Mouse (Mus musculus): ENCODE results near the gene Myo16. TPM values are rescaled to one million over a fixed set of nuclear protein-coding genes. Genes with fewer than 3 reads are reported as not detected.

Myo16 gene
- polyA plus RNA-seq, 1 experiment from 2014 or later: 0.11 TPM

DNA sequence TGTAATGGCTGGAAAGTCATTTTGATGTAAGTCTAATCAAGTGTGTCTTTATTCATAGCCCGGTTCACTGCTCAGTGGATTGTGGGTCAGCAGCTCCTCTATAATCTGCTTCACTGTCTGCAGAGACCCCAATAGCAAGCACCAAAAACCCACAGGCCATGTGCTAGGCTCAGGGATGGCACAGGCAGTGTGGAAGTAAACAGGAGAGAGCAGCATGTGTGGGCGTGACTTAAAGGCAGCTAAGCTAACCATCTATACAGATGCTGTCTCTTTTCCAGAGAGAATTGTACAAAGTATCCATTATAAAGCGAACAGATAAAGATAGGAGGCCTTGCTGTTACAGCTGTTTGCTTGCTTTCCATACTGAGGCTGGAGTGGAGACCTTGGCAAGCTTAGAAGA lies 358.4 kb downstream of the Myo16 start:
- ATAC-seq: no peak

DNA sequence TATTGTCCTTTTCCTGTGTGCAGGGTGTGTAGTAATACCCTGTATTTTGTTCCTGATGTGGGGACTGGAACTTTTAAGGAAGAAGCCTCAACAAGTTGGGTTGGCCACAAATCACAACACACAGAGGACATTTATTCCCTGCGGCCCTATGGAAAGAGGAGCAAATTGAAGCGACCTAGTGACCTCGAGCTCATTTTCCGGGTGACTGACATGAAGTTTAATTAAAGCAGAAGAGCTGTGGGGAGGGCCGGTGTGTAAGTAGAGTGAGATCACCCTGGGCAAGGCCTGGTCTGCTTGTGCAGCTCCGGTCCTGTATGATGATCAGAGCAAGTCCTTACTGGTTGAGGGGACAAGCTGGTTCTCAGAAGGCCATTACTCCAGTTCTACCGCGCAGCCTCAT lies 363.7 kb downstream of the Myo16 start:
- WGBS: 78% methylated on average over 8 of the region's 8 CpGs
- Histone ChIP-seq H3K9me3 (ENCODE audit: control insufficient read depth, low read length) (no peaks in the 10 kb centered on the region), H3K27ac (ENCODE audit: low read length) (no peak overlapping the region), H3K36me3 (ENCODE audit: control insufficient read depth, insufficient read depth, low read length) (no peaks in the 10 kb centered on the region), H3K27me3 (replicated peaks; ENCODE audit: control insufficient read depth, insufficient read depth, low read length) (no peaks in the 10 kb centered on the region), H3K4me2 (ENCODE audit: low read depth, low read length) (no peak overlapping the region), H3K4me3 (ENCODE audit: low read length) (no peak overlapping the region), H3K9ac (ENCODE audit: low read depth, low read length) (no peak overlapping the region), H3K4me1 (ENCODE audit: control insufficient read depth, insufficient read depth, low read length) (no peaks in the 10 kb centered on the region)
- no peak for ATAC-seq

More for the DNA sequence above, 358.4 kb downstream of the Myo16 start:
- Histone ChIP-seq H3K4me2 (ENCODE audit: low read depth, low read length) (no peak overlapping the region), H3K9ac (ENCODE audit: low read depth, low read length) (no peak overlapping the region), H3K27me3 (replicated peaks; ENCODE audit: control insufficient read depth, insufficient read depth, low read length) (no peaks in the 10 kb centered on the region), H3K36me3 (ENCODE audit: control insufficient read depth, insufficient read depth, low read length) (no peaks in the 10 kb centered on the region), H3K4me3 (ENCODE audit: low read length) (no peak overlapping the region), H3K9me3 (ENCODE audit: control insufficient read depth, low read length) (no peaks in the 10 kb centered on the region), H3K4me1 (ENCODE audit: control insufficient read depth, insufficient read depth, low read length) (no peaks in the 10 kb centered on the region), H3K27ac (ENCODE audit: low read length) (no peak overlapping the region)
- WGBS: 75% methylated on average over 3 of the region's 3 CpGs

DNA sequence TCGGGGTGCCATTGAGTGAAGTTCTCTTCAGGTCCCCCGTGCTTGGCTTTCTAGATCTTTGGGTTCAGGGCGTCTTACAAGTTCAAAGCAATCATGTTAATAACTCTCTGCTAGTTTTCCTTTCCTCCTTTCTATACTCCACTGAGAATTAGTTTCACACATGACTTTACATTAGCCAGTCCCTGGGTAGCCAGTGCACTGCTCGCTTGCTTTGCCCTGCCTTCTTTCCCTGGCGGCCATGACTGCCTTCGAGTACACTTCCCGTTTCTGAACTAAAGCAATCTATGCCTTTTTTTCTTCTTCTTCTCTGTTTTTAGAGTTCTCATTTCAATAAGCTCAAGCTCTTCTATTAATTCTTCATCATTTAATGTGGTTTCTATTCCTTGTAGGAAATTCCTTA lies 365.6 kb downstream of the Myo16 start:
- no peaks in the 10 kb centered on the region for H3K9me3 ChIP-seq (ENCODE audit: control insufficient read depth, low read length)
- H3K4me1 ChIP-seq (ENCODE audit: control insufficient read depth, insufficient read depth, low read length): no peaks in the 10 kb centered on the region
- no peak overlapping the region for H3K27ac ChIP-seq (ENCODE audit: low read length)
- H3K9ac ChIP-seq (ENCODE audit: low read depth, low read length): no peak overlapping the region
- 75% methylated on average over 7 of the region's 7 CpGs for WGBS
- no peak overlapping the region for H3K4me2 ChIP-seq (ENCODE audit: low read depth, low read length)
- no peak for ATAC-seq
- H3K27me3 ChIP-seq (replicated peaks; ENCODE audit: control insufficient read depth, insufficient read depth, low read length): no peaks in the 10 kb centered on the region
- H3K4me3 ChIP-seq (ENCODE audit: low read length): no peak overlapping the region
- H3K36me3 ChIP-seq (ENCODE audit: control insufficient read depth, insufficient read depth, low read length): no peaks in the 10 kb centered on the region

DNA sequence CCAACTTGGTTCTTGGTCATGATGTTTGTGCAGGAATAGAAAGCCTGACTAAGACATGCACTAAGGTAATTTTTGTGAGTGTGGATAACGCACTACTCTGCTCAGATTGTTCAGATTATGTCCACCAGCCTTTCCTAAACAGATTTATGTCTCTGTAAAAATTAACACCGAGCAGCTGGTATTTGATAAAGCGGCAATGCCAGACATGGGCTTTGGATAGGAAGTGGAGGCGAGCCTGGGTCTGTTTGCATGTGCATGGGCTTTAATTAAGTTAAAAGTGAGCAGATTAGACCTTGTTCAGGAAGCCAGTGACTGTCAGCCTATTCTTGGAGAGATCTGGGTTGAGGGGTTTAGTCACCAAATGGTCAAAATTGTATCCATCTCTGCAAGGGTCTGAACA lies 367.8 kb downstream of the Myo16 start:
- 70% methylated on average over 4 of the region's 4 CpGs for WGBS

DNA sequence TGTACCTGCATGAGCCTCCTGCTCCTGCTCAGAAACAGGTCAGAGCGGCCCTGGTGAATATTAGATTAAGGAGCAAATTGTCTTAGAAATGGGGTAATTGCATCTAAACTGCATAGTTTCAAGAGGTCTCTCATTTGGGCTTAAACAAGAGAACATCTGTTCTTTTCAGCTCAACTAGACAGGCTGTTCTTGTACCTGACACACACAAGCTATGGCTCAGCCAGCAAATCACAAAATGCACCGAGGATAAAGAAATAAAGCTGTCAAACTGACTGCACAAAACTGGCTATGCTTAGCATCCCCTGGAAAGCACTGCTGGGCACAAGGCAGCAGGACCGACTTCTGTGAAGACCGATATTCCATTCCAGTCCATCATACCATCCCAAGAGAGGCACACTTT lies 372.0 kb downstream of the Myo16 start:
- no peaks in the 10 kb centered on the region for H3K4me1 ChIP-seq (ENCODE audit: control insufficient read depth, insufficient read depth, low read length)
- no peaks in the 10 kb centered on the region for H3K9me3 ChIP-seq (ENCODE audit: control insufficient read depth, low read length)
- no peaks in the 10 kb centered on the region for H3K27me3 ChIP-seq (replicated peaks; ENCODE audit: control insufficient read depth, insufficient read depth, low read length)
- H3K4me2 ChIP-seq (ENCODE audit: low read depth, low read length): no peak overlapping the region
- H3K27ac ChIP-seq (ENCODE audit: low read length): no peak overlapping the region
- H3K4me3 ChIP-seq (ENCODE audit: low read length): no peak overlapping the region
- no peak overlapping the region for H3K9ac ChIP-seq (ENCODE audit: low read depth, low read length)
- 64% methylated on average over 4 of the region's 4 CpGs for WGBS
- no peaks in the 10 kb centered on the region for H3K36me3 ChIP-seq (ENCODE audit: control insufficient read depth, insufficient read depth, low read length)
- ATAC-seq: no peak

More for the DNA sequence above, 367.8 kb downstream of the Myo16 start:
- no peak overlapping the region for H3K4me2 ChIP-seq (ENCODE audit: low read depth, low read length)
- no peaks in the 10 kb centered on the region for H3K27me3 ChIP-seq (replicated peaks; ENCODE audit: control insufficient read depth, insufficient read depth, low read length)
- H3K36me3 ChIP-seq (ENCODE audit: control insufficient read depth, insufficient read depth, low read length): no peaks in the 10 kb centered on the region
- no peaks in the 10 kb centered on the region for H3K4me1 ChIP-seq (ENCODE audit: control insufficient read depth, insufficient read depth, low read length)
- H3K9me3 ChIP-seq (ENCODE audit: control insufficient read depth, low read length): no peaks in the 10 kb centered on the region
- H3K27ac ChIP-seq (ENCODE audit: low read length): no peak overlapping the region
- no peak for ATAC-seq
- H3K4me3 ChIP-seq (ENCODE audit: low read length): no peak overlapping the region
- no peak overlapping the region for H3K9ac ChIP-seq (ENCODE audit: low read depth, low read length)

DNA sequence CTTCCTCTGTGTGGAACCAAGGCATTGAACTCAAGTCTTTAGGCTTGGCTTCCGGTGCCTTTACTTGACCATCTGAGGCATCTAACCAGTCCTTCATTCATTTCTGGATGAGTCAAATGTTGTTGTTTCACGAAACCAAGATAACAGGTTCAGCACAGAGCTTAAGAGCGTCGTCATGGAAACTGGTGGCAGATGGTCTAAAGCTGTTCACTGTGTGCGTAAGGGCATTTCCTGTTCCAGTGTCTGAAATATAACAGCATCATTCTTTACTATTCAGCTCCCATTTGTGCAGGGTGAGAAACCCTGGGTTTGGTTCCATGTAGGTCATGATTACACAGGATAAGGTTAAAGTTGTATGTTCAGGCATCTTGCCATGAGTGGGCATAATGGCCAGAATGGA lies 372.9 kb downstream of the Myo16 start:
- 65% methylated on average over 5 of the region's 5 CpGs for WGBS
- H3K9me3 ChIP-seq (ENCODE audit: control insufficient read depth, low read length): no peaks in the 10 kb centered on the region
- H3K27ac ChIP-seq (ENCODE audit: low read length): no peak overlapping the region
- no peaks in the 10 kb centered on the region for H3K36me3 ChIP-seq (ENCODE audit: control insufficient read depth, insufficient read depth, low read length)
- H3K27me3 ChIP-seq (replicated peaks; ENCODE audit: control insufficient read depth, insufficient read depth, low read length): no peaks in the 10 kb centered on the region
- no peak for ATAC-seq
- no peak overlapping the region for H3K4me2 ChIP-seq (ENCODE audit: low read depth, low read length)
- no peak overlapping the region for H3K9ac ChIP-seq (ENCODE audit: low read depth, low read length)
- no peak overlapping the region for H3K4me3 ChIP-seq (ENCODE audit: low read length)
- no peaks in the 10 kb centered on the region for H3K4me1 ChIP-seq (ENCODE audit: control insufficient read depth, insufficient read depth, low read length)

DNA sequence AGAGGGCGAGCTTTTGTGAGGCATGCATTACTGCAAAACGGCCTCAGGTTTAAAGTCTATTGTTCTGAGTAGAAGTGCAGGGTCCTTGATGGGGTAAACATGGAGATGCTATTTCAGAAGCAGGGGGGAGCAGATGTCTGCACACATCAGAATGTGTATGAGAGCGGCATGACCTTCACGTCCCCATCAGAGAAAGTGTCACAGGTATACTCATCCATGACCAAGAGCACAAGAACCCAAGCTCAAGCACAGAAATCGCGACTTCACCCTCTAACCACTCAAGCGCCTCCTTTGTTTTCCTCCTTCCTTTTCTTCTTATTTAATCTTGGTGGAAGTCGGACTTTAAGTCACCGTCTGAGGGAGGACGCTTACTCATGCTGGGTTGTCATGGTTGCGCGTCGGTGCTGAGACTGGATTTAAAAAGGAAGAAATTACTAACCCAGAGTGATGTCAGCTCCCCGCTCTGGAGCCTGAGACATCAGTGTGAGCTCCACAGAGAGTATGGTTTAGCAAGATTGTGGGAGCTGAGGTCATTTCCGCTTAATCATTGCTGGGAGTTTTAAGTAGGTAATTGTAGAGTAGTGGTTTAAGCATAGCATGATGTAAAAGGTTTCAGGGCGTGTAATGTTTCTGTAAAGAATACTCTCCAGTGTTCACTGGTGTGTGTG lies 381.0 kb downstream of the Myo16 start:
- 72% methylated on average over 16 of the region's 16 CpGs for WGBS
- Histone ChIP-seq H3K27ac (ENCODE audit: low read length) (no peak overlapping the region), H3K27me3 (replicated peaks; ENCODE audit: control insufficient read depth, insufficient read depth, low read length) (no peaks in the 10 kb centered on the region)

DNA sequence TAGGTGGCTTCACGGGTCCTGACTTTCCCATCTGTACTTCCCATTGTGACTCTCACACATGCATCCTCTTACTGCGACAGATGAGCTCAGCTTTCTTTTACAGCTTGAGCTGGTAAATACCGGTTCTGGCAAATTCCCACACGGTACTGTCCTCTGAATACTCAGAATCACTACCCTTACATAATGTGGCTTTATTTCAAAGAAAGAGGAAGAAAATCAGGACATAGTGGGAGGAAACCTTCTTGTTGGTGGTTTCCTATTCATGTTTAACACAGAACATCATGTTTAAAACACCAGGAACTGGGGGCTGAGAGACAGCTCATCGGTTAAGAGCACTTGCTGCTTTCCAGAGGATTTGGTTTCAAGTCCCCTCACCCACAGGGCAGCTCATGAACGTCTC lies 384.6 kb downstream of the Myo16 start:
- no peak overlapping the region for H3K27ac ChIP-seq (ENCODE audit: low read length)
- H3K4me2 ChIP-seq (ENCODE audit: low read depth, low read length): no peak overlapping the region
- no peaks in the 10 kb centered on the region for H3K27me3 ChIP-seq (replicated peaks; ENCODE audit: control insufficient read depth, insufficient read depth, low read length)
- H3K9me3 ChIP-seq (ENCODE audit: control insufficient read depth, low read length): no peaks in the 10 kb centered on the region
- no peak overlapping the region for H3K9ac ChIP-seq (ENCODE audit: low read depth, low read length)
- H3K4me3 ChIP-seq (ENCODE audit: low read length): no peak overlapping the region
- H3K36me3 ChIP-seq (ENCODE audit: control insufficient read depth, insufficient read depth, low read length): no peaks in the 10 kb centered on the region
- H3K4me1 ChIP-seq (ENCODE audit: control insufficient read depth, insufficient read depth, low read length): no peaks in the 10 kb centered on the region
- 66% methylated on average over 6 of the region's 6 CpGs for WGBS
- no peak for ATAC-seq

More for the DNA sequence above, 381.0 kb downstream of the Myo16 start:
- no peak overlapping the region for H3K4me2 ChIP-seq (ENCODE audit: low read depth, low read length)
- H3K36me3 ChIP-seq (ENCODE audit: control insufficient read depth, insufficient read depth, low read length): no peaks in the 10 kb centered on the region
- no peak overlapping the region for H3K4me3 ChIP-seq (ENCODE audit: low read length)
- no peaks in the 10 kb centered on the region for H3K9me3 ChIP-seq (ENCODE audit: control insufficient read depth, low read length)
- ATAC-seq: no peak
- H3K4me1 ChIP-seq (ENCODE audit: control insufficient read depth, insufficient read depth, low read length): no peaks in the 10 kb centered on the region
- no peak overlapping the region for H3K9ac ChIP-seq (ENCODE audit: low read depth, low read length)

DNA sequence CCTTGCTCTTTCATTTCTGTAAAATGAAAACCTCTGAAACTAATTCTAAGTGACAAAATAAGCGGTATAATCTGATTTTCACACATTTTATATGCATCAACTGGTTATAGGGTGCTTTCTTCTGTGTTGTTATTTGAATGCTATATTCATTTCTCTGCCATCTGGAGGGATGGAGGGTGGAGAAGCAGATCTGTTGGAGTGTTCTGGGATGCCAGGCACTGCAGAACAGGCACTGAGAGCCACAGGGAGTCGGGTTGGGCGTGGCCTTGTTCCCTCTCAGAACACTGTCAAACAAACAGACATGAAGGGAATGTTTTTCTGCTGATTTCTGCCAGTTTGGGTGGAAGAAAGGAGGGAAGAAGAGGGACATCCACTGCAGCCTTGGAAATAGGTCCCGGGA lies 386.0 kb downstream of the Myo16 start:
- no peaks in the 10 kb centered on the region for H3K36me3 ChIP-seq (ENCODE audit: control insufficient read depth, insufficient read depth, low read length)
- no peaks in the 10 kb centered on the region for H3K27me3 ChIP-seq (replicated peaks; ENCODE audit: control insufficient read depth, insufficient read depth, low read length)
- H3K9ac ChIP-seq (ENCODE audit: low read depth, low read length): no peak overlapping the region
- ATAC-seq: no peak
- H3K4me1 ChIP-seq (ENCODE audit: control insufficient read depth, insufficient read depth, low read length): no peaks in the 10 kb centered on the region
- no peak overlapping the region for H3K4me2 ChIP-seq (ENCODE audit: low read depth, low read length)
- H3K27ac ChIP-seq (ENCODE audit: low read length): no peak overlapping the region
- no peak overlapping the region for H3K4me3 ChIP-seq (ENCODE audit: low read length)
- H3K9me3 ChIP-seq (ENCODE audit: control insufficient read depth, low read length): 0 out of 2 replicates have a peak, but pooled peaks cover 4% of the 10 kb centered on the region
- 80% methylated on average over 4 of the region's 4 CpGs for WGBS

DNA sequence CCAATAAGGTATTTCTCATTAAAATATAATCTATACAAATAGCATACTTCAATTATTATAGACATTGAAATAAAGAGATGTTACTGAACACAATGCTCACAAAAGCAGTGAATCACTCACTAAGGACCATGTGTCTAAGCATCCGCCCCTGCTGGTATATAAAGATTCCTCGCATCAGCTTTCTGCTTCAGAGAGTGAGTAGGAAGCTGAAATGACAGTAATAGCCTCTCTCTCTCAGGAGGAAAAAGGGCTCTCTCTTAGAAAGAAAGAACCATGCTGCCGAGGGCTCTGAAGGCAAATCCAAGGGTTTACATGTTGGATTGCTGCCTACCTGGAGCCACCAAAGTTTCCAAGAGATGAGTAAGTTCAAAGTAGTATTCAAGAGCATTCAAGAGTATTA lies 392.2 kb downstream of the Myo16 start:
- Histone ChIP-seq H3K4me3 (ENCODE audit: low read length) (no peak overlapping the region), H3K27me3 (replicated peaks; ENCODE audit: control insufficient read depth, insufficient read depth, low read length) (no peaks in the 10 kb centered on the region), H3K4me1 (ENCODE audit: control insufficient read depth, insufficient read depth, low read length) (no peaks in the 10 kb centered on the region), H3K9ac (ENCODE audit: low read depth, low read length) (no peak overlapping the region), H3K4me2 (ENCODE audit: low read depth, low read length) (no peak overlapping the region), H3K9me3 (ENCODE audit: control insufficient read depth, low read length) (0 out of 2 replicates have a peak, but pooled peaks cover 4% of the 10 kb centered on the region), H3K27ac (ENCODE audit: low read length) (no peak overlapping the region), H3K36me3 (ENCODE audit: control insufficient read depth, insufficient read depth, low read length) (no peaks in the 10 kb centered on the region)
- WGBS: 88% methylated on average over 3 of the region's 3 CpGs
- ATAC-seq: no peak

All from intestine, embryonic 16.5 days (tissue).